Mouse (Mus musculus) layer of hippocampus, adult 9-10 months (tissue): Measurements from ENCODE around the gene Kcnip1.

ENCODE experiments used
- DNase-seq: peaks from one replicate; pipeline ENCODE4 v3.0.0; 2022; ENCODE audit warnings: low spot score

Kcnip1 gene

DNA sequence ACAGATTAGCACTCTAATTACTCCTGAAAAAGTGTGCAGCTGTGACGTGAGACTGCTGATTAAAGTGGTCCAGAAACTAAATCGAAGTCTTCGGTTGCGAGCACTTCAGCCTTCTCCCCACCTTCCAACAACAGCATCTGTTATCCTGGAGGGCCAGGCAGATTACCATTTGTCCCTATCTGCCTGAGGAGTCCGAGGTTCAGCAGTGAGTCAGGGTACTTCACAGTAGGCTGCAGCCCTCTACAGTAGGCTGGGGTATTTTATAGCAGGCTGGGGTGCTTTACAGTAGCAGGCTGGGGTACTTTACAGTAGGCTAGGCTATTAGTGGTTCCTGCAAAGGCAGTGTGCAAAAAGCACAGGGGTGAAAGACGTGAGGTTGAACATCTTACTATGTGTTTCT, 324.6 kb downstream of the Kcnip1 start:
- no peak for DNase-seq

DNA sequence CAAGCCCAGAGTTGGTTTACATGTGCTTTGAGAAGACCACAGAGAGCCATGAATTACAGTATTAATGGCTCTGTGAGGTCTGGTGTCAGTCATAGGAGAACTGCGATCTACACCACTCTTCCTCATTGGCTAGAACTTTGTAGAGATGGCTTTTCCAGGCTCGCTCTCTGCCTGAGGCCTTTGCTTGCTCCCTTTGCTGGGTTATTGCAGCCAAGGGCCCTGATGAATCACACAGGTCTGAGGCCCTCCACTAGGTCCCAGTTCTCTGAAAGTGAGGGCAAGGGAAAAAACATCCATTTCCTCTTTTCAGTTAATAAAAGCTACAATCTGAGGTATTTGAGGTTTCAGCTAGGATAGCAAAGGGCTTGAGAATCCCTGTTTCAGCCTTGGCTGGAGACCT, 329.4 kb downstream of the Kcnip1 start:
- no peak for DNase-seq

DNA sequence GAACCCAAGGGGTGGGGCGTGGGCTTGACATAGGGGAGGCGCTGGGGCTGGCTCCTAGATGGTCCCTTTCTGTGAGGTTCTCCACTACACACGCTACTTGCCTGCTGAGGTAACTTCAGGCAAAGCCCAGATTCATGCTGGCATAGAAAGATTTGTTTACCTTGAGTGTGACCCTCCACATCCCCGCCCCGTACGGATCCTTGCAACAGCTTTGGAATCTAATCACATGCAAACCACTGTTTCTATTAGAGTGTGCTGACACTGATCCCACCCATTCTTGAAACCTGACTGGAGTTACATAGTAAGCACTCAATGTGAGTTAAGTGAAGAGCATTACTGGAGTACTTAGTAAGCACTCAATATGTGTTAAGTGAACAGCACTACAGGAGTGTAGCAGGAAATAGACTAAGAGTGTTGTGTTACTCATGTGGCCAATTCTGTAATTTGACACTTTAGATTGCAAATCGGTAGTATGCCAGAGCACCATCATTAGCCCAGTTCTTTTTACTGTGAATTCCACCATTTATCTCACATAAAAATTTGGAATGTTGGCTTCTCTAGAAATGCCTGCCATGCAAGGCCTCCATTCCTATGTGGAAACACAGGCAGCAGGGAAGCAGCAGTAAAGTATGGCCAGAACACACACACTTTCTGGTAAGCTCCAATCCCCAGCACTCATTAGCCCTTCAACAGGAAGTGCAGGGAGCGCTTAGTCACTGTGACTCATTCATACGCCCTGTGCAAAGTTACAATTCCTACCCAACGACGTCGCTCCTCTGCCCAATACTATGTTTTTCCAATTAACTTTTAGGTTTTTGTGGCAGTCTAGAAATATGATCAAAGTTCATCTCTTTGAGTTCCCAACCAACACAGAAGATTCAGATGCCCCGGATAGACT, 332.7 kb downstream of the Kcnip1 start:
- no peak for DNase-seq

DNA sequence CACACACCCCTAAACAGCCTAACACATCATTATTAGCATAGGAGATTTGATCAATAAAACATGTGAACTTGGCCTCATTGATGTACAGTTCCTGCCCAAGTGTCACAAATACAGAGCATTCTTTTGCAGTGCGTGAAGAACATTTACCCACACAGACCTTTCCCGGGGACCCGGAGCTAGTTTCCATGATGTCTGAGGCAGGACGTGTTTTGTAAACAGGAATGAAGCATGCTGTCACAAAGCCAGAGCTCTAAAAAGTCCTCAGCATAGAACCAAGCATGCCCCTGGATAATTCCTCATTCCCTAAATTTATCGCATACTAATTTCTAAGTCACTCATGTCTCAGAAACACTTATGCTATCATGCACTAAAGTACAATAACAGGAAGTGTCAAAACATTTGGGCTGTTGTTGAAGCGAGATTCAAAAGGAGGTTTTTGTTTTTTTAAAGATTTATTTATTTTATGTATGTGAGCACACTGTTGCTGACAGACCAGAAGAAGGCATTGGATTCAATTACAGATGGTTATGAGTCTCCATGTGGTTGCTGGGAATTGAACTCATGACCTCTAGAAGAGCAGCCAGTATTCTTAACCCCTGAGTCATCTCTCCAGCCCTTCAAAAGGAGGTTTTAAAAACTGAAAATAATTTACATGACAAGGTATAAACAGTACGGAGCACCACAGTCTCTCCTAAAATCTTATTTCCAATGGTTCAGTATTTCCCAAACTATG, 336.9 kb downstream of the Kcnip1 start:
- no peak for DNase-seq

DNA sequence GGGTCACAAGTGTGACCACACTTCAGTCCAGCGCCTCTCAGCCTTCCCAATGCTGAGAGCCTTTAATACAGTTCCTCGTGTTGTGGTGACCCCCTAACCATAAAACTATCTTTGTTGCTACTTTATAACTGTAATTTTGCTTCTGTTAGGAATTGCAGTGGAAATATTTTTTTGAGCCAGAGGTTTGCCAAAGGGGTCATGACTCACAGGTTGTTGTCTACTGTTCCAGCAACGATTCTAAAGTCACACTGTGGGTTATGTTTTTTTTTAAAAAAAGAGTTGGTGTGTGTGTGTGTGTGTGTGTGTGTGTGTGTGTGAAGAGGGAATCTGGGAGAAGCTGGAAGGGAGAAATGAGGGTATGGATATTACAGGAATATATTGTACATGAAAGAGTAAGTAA, 337.7 kb downstream of the Kcnip1 start:
- no peak for DNase-seq

DNA sequence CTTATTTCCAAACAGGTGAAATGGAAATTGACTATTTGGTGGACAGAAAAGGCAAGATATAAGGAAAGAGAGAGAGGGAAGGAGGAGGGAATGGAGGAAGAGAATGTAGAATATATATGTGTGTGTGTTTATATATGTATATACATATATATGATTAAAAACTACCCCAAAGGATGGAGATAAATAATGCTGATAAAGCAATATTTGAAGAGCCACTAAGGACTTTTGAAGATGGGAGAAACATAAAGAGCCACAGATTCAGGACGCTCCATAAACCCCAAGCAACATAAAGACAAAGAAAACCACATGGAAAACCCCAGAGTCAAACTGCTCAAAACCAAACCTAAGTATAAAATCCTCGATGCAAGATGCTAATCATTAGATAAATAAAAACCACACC, 338.5 kb downstream of the Kcnip1 start:
- no peak for DNase-seq

DNA sequence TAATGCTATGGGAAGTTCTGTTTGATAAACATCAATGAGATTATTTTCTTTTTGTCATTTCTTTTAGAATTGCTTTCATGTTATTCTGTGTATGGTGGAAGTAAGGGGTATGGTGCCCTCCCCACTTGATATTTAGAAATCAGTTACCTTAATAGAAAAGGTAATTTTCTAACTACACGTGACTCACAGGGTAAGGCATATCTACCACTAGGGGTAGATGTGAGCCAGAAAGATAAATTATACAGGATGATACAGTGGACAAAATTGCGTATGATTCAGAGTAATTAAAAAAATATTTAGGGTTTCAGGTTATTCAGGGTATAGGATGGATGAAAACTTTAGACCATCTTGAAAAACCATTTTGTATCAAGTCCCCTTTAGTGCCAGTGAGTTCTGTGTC, 343.6 kb downstream of the Kcnip1 start:
- no peak for DNase-seq

DNA sequence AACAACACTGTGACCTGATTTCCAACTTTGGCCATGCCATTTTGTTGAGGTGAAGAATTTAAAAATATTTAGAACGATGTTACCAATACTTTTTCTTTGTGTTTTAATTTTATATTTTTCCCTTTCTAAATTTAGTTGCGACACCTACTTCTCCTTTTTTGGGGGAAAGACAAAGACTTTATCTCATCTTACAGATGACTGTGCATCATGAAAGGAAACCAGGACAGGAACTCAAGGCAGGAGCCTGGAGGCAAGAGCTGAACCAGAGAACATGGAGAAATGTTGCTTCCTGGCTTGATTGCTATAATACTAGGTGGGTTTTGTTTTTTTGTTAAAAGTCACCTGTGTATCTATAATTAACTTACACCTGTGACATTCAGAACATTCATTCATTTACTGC, 355.8 kb downstream of the Kcnip1 start:
- DNase-seq = no peak

DNA sequence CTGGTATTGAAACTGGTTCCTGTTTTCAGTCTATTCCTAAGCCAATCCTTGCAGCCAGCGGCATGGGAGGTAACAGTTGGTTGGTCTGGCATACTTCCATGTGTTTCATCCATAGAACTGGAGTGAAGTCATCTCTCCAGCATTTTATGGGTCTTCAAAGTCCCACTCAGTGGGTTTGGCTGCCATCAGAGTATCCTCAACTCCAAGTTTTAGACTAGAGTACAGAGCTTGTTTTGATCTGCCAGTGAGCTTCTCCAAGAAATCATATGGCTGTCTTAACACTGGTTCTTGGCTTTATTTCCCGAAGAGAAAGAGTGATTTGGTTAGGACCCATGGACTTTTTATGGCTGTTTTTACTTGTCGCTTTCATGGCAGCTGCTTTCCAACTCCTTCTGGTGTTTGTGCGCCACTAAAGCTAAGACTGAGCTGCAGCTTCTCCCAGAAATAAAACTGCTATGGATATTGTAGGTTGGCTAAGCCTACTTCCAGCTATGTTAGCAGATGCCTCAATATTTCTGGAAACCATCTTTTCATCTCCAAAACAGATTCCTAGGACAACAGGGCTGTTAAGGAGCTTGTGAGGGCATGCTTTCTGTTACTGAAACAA, 365.7 kb downstream of the Kcnip1 start:
- DNase-seq = no peak

DNA sequence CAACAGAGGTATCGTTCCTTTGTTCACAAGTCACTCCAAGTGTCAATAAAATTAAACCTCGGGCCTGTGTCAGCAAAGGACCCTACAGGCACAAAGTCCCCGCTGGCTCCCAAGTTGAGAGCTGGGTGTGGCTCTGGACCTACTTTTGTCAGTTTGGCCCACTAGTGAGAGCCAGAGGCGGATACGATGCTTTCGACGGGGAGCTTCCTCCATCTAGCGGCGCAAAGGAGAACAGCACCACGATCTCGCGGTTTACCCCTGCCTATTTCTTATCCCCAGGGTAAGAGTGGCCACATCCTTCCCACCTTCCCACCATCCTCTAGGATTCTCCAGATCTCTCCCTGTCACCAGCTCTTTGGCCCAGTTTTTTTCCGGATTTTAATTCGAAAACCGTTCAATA, 378.7 kb downstream of the Kcnip1 start:
- peak; percentile 27 for DNase-seq

DNA sequence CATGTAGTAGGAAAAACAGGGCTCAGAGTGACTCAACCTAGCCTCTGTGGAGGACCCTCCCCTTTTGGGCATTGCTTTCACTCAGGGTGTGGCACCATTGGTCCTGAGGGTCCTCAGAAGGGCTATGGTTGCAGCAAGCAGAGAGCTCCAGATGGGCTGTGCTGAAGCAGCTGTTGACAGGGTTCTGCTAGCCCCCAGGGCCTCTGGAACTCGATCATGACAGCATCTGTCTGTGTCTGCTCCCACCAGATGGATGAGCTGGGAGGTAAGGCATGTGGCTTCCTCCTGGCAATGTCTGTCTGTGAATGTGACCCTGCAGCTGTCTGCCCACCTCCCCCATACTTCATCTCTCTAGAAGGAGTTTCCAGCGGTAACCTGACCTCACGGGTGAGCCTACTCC, 385.2 kb downstream of the Kcnip1 start:
- DNase-seq = no peak

DNA sequence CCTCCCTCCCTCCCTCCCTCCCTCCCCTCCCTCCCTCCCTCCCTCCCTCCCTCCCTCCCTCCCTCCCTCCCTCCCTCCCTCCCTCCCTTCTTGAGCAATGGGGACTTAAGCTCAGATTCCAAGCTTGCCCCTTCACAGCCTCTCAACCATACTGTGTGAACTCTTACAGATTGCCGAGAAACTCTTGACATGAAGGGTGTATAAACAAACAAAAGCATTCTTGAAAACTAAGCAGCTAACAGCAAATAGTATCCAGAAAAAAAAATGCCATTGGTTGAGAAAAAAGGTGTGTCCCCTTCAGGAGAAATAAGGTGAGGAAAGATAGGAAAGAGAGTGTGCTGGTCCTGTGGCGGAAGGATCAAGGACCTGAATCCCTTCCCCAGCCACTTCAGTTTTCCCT, 389.8 kb downstream of the Kcnip1 start:
- no peak for DNase-seq

DNA sequence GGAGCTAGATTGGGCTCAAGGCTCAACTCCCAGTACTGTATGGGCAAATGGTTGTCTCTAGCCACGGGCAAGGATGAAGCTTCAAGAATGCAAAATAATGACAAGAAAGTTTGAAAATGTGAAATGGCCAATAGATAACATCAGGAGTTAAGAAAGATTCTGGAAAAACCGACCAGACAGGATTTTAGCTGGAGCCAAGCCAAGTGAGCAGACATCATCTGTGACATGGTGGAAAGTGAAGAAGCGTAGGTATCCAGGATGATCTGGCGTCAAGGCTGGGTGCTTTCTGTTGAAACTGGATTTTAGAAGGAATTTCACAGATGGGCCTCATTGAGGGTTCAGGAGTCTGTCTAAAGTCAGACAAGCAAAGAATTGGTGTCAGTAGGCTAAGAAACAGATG, 394.0 kb downstream of the Kcnip1 start, which contains the start of gene D130052B06Rik:
Gene D130052B06Rik (plus strand): TSS at position 317 of the 400 bp plus-strand sequence.
- DNase-seq = no peak

DNA sequence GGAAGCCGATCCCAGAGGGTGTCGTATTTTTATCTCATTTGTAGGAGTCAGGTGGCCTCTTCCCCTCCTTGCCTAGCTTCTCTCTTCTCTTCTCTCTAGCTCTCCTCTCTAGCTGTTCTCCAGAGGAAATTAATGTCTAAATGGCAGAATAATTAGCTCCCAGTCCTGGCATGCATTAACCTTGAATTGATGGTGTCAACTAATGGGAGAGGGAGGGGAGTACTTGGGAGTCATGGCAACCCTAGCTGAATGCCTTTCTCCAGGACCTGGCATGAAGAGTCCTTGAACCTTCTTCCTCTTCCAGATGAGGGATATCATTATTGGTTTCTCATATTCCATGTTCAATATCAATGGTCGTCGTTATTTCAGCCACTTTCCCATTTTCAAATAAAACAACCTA, 396.3 kb downstream of the Kcnip1 start:
- DNase-seq = no peak

DNA sequence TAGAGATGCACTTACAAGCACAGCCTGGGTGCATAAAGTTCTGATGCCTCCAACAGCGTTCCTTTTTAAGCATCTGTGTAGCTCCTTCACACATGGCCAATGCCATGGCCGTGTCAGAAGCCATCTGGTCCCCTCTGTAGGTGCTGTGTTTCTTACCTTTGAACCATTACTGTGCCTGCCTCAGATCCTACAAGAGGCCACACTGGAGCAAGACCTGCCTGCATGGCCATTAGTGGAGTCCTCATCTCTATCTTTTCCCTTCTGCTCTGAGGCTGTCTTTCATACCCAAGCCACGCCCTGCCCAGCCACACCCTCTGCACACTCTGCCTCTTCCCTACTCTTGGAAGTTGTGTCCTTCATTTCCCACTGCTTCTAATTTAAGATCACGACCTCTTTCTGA, 400.1 kb downstream of the Kcnip1 start:
- no peak for DNase-seq

DNA sequence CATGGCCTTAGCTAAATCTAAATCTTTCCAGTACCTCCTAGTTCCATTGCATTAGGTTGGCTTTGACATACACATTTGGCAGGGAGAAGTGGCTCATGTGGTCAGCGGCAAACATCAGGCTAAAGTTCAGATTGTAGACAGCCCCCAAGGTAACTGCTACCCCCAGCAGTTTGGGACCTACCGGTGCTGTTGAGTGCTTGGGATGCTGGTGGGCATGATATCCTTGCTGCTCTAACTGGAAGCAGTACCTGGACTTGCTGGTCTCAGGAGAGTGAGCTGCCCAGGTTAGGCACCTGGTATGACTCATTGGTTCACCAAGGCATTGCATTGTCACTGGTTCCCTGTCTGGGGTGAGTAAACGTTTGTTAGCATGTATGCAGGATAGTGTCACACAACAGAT, 402.2 kb downstream of the Kcnip1 start:
- no peak for DNase-seq

DNA sequence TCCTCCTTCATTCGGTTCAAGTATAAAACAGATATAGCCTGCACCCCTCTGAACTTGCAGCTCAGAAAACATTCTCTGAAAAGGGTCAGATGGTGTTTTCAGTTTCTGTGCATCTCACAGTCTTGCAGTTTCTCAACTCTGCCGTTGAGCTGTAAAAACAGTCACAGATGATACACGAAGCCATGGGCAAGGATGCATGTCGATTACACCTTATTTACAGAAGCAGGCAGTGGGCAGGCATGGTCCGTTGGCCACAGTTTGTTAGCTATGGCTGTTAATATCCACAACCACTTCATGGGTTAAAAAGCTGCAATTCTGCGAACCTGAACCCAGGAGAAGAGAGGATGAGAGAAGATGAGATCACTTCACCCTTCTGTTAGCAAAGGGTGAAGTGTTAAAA, 406.3 kb downstream of the Kcnip1 start:
- no peak for DNase-seq

DNA sequence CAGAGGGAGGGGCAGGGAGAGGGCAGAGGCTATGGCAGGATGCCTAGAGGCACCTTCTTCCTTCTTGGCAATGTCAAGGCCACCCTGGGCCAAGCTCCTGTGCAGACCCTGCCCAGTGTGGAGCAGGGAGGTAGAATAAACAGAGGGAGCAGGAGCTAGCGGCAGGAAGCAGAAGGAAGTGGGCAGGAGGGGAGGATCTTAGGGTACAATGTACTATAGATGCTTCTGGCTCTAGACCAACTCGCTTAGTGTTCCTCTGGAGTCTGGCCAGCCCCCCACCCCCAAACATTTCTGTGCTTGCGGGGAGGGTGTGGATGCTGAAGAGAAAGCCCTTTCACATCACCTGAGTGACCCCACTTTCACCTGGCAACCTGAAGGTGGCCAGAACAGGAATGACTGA, 413.3 kb downstream of the Kcnip1 start:
- no peak for DNase-seq
